Mouse (Mus musculus): ENCODE data around the gene Gfod2. TPM values are rescaled to one million over a fixed set of nuclear protein-coding genes. Genes with fewer than 3 reads are reported as not detected.

Gene Gfod2
- polyA plus RNA-seq (2014; fragmentation: Illumina TruSeq; extraction: RNeasy Lipid Tissue Mini Kit (QIAGEN cat#74804)), result 0.48 TPM

DNA sequence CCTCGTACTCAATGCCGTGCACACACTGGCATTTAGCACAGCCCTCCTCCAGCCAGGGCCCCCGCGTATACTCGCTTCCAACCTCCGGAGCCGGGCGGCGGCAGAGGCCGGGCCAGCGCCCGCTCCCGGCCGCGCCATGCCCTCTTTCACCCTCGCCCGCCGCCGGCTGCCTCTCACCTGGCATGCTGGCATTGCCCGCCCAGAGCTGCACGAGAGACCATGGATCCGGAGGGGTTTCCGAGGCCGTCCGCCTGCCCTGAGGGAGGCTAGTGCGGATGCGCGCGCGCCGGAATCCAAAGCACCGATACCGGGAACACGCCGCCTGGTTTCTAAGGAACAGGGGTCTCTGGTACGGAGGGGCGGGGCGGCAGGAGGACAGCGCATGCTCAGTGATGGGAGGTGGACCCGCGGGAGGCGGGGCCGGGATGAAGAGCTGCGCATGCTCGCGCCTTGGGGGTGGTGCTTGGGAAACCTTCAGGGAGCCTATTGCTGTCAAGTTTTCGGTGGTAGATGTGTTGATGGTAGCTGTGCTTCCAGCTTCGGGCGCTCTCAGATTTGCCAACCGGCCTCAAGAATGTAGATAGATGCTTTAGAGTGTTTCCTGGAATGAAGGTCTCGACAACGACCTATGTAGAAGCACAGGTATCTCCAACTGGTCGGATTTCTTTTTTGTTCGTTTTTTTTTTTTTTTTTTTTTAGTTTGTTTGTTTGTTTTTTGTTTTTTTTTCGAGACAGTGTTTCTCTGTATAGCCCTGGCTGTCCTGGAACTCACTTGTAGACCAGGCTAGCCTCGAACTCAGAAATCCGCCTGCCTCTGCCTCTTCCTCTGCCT is at the start of gene Gfod2:
Gene Gfod2 (minus strand): TSS at position 388 of the 832 bp plus-strand sequence.

DNA sequence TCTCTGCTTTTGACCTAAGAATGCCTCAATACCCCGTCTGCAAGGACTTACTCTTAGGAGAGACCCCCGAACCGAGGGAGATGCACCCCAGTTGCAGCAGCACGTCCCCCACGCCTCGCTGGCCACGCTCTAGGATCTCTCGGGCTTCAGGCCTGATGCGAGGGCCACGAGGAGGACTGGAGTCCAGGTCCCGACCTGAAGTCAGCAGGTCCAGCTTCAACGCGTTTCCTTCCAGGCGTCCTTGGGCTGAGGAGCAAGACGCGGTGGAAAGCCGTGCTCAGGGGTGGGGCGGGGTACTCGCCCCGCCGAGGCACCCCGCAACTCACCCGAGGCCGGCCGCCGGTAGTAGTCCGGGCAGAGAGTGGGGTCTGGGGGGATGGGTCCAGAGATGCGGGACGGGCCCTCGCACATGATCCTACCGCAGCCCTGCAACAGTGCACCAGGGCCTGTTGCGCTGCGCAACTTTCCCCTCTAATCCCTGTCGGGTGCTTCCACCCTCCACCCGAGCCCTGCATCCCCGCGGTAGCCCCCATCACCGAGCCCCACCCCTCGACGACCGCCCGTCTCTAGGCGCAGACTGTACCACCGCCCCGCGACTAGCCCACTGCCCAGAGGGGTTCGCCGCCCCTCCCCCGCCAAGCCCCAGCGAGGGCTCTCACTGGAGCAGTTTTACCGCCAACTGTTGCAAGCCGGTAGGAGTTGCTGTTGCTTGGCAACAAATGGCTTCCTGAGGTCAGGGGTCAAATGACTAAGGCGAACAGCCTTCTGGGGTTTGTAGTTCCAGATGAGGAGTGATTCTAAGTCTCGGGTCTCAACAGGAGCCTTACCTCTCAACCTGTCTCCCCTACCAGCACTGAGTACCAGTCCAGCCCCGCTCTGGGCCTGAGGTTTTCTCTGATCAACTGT is 50.7 kb downstream of the Gfod2 start, which contains the start of the genes 4933405L10Rik and Enkd1:
Gene 4933405L10Rik (plus strand): TSS at position 158 of the 906 bp plus-strand sequence.
Gene Enkd1 (minus strand): TSS at position 713 of the 906 bp plus-strand sequence.

DNA sequence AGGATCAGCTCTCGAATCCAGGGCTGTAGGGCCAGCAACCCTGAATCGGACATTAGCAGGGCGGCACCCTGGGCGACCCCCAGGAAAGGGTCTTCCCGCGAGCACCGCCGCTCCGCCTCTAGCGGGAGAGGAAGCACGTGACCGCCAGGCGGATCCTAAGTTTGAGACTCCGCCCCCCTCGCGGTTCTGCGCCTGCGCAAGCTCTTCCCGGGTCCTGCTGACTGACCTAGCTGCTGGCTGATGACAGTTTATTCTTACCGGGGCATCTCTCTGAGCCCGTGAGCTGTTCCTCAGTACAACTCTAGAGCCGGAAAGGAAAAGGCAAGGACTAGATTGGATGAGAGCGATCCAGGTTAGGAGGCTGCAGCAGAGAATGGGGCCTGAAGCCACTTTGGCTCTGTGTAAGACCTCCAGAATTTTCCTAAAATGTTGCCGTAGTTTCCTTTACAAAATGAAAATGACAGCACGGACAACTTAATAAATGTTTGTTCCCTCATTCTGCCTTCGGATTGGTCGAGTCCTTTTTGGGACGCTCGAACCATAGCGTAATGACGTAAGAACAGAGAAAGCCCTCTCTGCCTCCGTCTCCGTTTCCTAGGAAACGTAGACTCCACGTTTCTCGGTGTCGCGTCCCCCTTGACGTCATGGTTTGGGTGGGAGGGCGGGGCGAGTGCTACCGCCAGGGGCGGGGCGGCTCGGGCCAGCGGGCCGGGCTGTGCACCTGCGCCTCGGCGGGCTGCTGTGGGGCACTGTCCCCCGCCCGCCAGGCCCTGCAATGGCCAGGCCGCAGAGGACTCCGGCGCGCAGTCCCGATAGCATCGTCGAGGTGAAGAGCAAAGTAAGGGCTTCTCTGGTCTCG is 57.3 kb downstream of the Gfod2 start, which contains the start of the genes Acd and Pard6a:
Gene Acd (minus strand): TSS at position 137 of the 859 bp plus-strand sequence.
Gene Pard6a (plus strand): TSS at position 183 of the 859 bp plus-strand sequence.

DNA sequence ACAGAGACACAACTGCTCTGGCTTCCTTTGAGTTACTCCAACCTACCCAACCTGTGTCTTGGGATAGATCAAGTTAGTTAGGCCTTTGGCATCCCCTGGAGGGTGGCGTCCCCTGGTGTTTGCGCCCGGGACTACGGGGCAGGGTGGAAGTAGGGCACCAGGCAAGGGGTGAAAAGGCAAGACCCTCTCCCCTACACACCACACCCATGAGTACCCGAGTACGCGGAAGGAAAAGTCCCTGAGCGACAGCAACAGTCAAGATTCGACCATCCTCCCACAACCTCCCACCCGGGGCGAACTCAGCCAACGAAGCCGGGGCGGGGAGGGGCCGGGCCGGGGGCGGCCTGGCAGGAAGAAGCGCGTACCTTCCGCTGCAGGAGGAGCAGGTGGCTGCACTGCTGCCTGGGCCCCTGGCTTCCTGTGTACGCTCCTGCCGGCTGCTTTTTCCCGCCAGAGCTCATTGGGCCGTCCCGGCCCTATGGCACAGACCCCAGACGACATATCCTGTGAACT is 72.6 kb downstream of the Gfod2 start, which contains the start of gene Carmil2:
Gene Carmil2 (plus strand): TSS at position 479 of the 513 bp plus-strand sequence.

Other genes with a start within 250 kb of the Gfod2 start
- gene Hsd11b2, start 239.9 kb downstream of the Gfod2 start, polyA plus RNA-seq (2014; fragmentation: Illumina TruSeq; extraction: RNeasy Lipid Tissue Mini Kit (QIAGEN cat#74804)), result 7.0 TPM
- 13.5 TPM for gene Atp6v0d1, start 192.6 kb downstream of the Gfod2 start, polyA plus RNA-seq (2014; fragmentation: Illumina TruSeq; extraction: RNeasy Lipid Tissue Mini Kit (QIAGEN cat#74804))
- 0.63 TPM for gene Ripor1, start 153.4 kb downstream of the Gfod2 start, polyA plus RNA-seq (2014; fragmentation: Illumina TruSeq; extraction: RNeasy Lipid Tissue Mini Kit (QIAGEN cat#74804))
- 134 TPM for gene Ctcf, start 122.1 kb downstream of the Gfod2 start, polyA plus RNA-seq (2014; fragmentation: Illumina TruSeq; extraction: RNeasy Lipid Tissue Mini Kit (QIAGEN cat#74804))
- not detected for gene Agrp, start 121.3 kb downstream of the Gfod2 start, polyA plus RNA-seq (2014; fragmentation: Illumina TruSeq; extraction: RNeasy Lipid Tissue Mini Kit (QIAGEN cat#74804))
- not detected for gene Carmil2, start 72.4 kb downstream of the Gfod2 start, polyA plus RNA-seq (2014; fragmentation: Illumina TruSeq; extraction: RNeasy Lipid Tissue Mini Kit (QIAGEN cat#74804))
- gene Acd, start 57.6 kb downstream of the Gfod2 start, polyA plus RNA-seq (2014; fragmentation: Illumina TruSeq; extraction: RNeasy Lipid Tissue Mini Kit (QIAGEN cat#74804)), result 1.3 TPM
- not detected for gene Pard6a, start 57.5 kb downstream of the Gfod2 start, polyA plus RNA-seq (2014; fragmentation: Illumina TruSeq; extraction: RNeasy Lipid Tissue Mini Kit (QIAGEN cat#74804))
- gene 4933405L10Rik, start 51.0 kb downstream of the Gfod2 start, polyA plus RNA-seq (2014; fragmentation: Illumina TruSeq; extraction: RNeasy Lipid Tissue Mini Kit (QIAGEN cat#74804)), result not detected
- gene Enkd1, start 50.5 kb downstream of the Gfod2 start, polyA plus RNA-seq (2014; fragmentation: Illumina TruSeq; extraction: RNeasy Lipid Tissue Mini Kit (QIAGEN cat#74804)), result 0.54 TPM
- 4.8 TPM for gene Ranbp10, start 68.7 kb upstream of the Gfod2 start, polyA plus RNA-seq (2014; fragmentation: Illumina TruSeq; extraction: RNeasy Lipid Tissue Mini Kit (QIAGEN cat#74804))
- 2.0 TPM for gene Tsnaxip1, start 69.1 kb upstream of the Gfod2 start, polyA plus RNA-seq (2014; fragmentation: Illumina TruSeq; extraction: RNeasy Lipid Tissue Mini Kit (QIAGEN cat#74804))
- 0.68 TPM for gene Cenpt, start 94.6 kb upstream of the Gfod2 start, polyA plus RNA-seq (2014; fragmentation: Illumina TruSeq; extraction: RNeasy Lipid Tissue Mini Kit (QIAGEN cat#74804))
- 15.2 TPM for gene Thap11, start 96.5 kb upstream of the Gfod2 start, polyA plus RNA-seq (2014; fragmentation: Illumina TruSeq; extraction: RNeasy Lipid Tissue Mini Kit (QIAGEN cat#74804))
- gene Nutf2, start 101.9 kb upstream of the Gfod2 start, polyA plus RNA-seq (2014; fragmentation: Illumina TruSeq; extraction: RNeasy Lipid Tissue Mini Kit (QIAGEN cat#74804)), result 94.3 TPM
- 2.3 TPM for gene Edc4, start 122.2 kb upstream of the Gfod2 start, polyA plus RNA-seq (2014; fragmentation: Illumina TruSeq; extraction: RNeasy Lipid Tissue Mini Kit (QIAGEN cat#74804))
- not detected for gene Nrn1l, start 134.9 kb upstream of the Gfod2 start, polyA plus RNA-seq (2014; fragmentation: Illumina TruSeq; extraction: RNeasy Lipid Tissue Mini Kit (QIAGEN cat#74804))
- 4.3 TPM for gene Pskh1, start 141.8 kb upstream of the Gfod2 start, polyA plus RNA-seq (2014; fragmentation: Illumina TruSeq; extraction: RNeasy Lipid Tissue Mini Kit (QIAGEN cat#74804))
- gene Ctrl, start 175.2 kb upstream of the Gfod2 start, polyA plus RNA-seq (2014; fragmentation: Illumina TruSeq; extraction: RNeasy Lipid Tissue Mini Kit (QIAGEN cat#74804)), result not detected
- 0.94 TPM for gene Psmb10, start 179.8 kb upstream of the Gfod2 start, polyA plus RNA-seq (2014; fragmentation: Illumina TruSeq; extraction: RNeasy Lipid Tissue Mini Kit (QIAGEN cat#74804))
- gene Lcat, start 184.7 kb upstream of the Gfod2 start, polyA plus RNA-seq (2014; fragmentation: Illumina TruSeq; extraction: RNeasy Lipid Tissue Mini Kit (QIAGEN cat#74804)), result not detected
- gene Slc12a4, start 207.4 kb upstream of the Gfod2 start, polyA plus RNA-seq (2014; fragmentation: Illumina TruSeq; extraction: RNeasy Lipid Tissue Mini Kit (QIAGEN cat#74804)), result 3.5 TPM
- gene Dpep3, start 220.8 kb upstream of the Gfod2 start, polyA plus RNA-seq (2014; fragmentation: Illumina TruSeq; extraction: RNeasy Lipid Tissue Mini Kit (QIAGEN cat#74804)), result not detected
- gene Dus2, start 232.7 kb upstream of the Gfod2 start, polyA plus RNA-seq (2014; fragmentation: Illumina TruSeq; extraction: RNeasy Lipid Tissue Mini Kit (QIAGEN cat#74804)), result 2.2 TPM
- not detected for gene Dpep2nb, start 247.3 kb upstream of the Gfod2 start, polyA plus RNA-seq (2014; fragmentation: Illumina TruSeq; extraction: RNeasy Lipid Tissue Mini Kit (QIAGEN cat#74804))